Mouse (Mus musculus): ENCODE results near the gene Tmem82.

GRCm38 (mm10) chr4:141576404-141576803, 42.0 kb downstream of the Tmem82 start:
- TF ChIP-seq CTCF (IDR thresholded peaks at IDR 0.05; ENCODE audit: low read depth, low read length) (no peak), GATA1 (IDR thresholded peaks at IDR 0.05; ENCODE audit: borderline replicate concordance, low read length) (no peak), TAL1 (conservative IDR thresholded peaks at IDR 0.05; ENCODE audit: low read depth, low read length) (no peak), POLR2AphosphoS5 (IDR thresholded peaks at IDR 0.05; ENCODE audit: insufficient replicate concordance, low read depth, low read length) (no peak)
